Mouse (Mus musculus) kidney, postnatal 0 days (tissue): ENCODE measurements around the gene Dusp3. TPM values are rescaled to one million over a fixed set of nuclear protein-coding genes. Genes with fewer than 3 reads are reported as not detected.

Source experiments
- ATAC-seq: fragments of 200-750 bp; cut with Nextera tagmentation; replicated peaks from 2 replicates; pipeline ENCODE4 v1.8.0; 2017; ENCODE audit warnings: low read depth, moderate number of reproducible peaks, moderate TSS enrichment, moderate library complexity; ENCODE audit not compliant: low FRiP score
- DNase-seq: peaks from one replicate; pipeline ENCODE4 v3.0.0-alpha.2; 2016; ENCODE audit warnings: low spot score
- H3K27ac ChIP-seq: fragments of 300-500 bp; sonication (generic); 2 replicates; pipeline ENCODE4 v1.5.1; 2014; ENCODE audit warnings: mild to moderate bottlenecking
- H3K27me3 ChIP-seq: fragments of 300-500 bp; sonication (generic); 2 replicates; pipeline ENCODE4 v1.6.1; 2014; ENCODE audit warnings: low read length, mixed read lengths; ENCODE audit not compliant: insufficient read depth
- H3K36me3 ChIP-seq: fragments of 300-500 bp; sonication (generic); 2 replicates; pipeline ENCODE4 v1.6.1; 2014; ENCODE audit warnings: low read length, mixed read lengths; ENCODE audit not compliant: insufficient read depth
- H3K4me1 ChIP-seq: fragments of 300-500 bp; sonication (generic); replicated peaks from 2 replicates; pipeline ENCODE4 v1.6.1; 2014; ENCODE audit warnings: antibody characterized with exemption, low read length, mixed read lengths; ENCODE audit not compliant: insufficient read depth
- H3K4me2 ChIP-seq: fragments of 300-500 bp; sonication (generic); 2 replicates; pipeline ENCODE4 v1.6.1; 2014; ENCODE audit warnings: mild to moderate bottlenecking, low read length, moderate library complexity, mixed read lengths
- H3K4me3 ChIP-seq: fragments of 300-500 bp; sonication (generic); replicated peaks from 2 replicates; pipeline ENCODE4 v1.5.1; 2014; ENCODE audit warnings: low read depth, low read length
- H3K9ac ChIP-seq: fragments of 300-500 bp; sonication (generic); 2 replicates; pipeline ENCODE4 v1.6.1; 2014; ENCODE audit warnings: low read depth, low read length
- H3K9me3 ChIP-seq: fragments of 300-500 bp; sonication (generic); replicated peaks from 2 replicates; pipeline ENCODE4 v1.6.1; 2016; ENCODE audit warnings: low read length, inconsistent platforms, mixed read lengths
- CTCF ChIP-seq: IDR thresholded peaks from 2 replicates; pipeline ENCODE4 v1.5.1; 2016; ENCODE audit warnings: antibody characterized with exemption, low read depth, mild to moderate bottlenecking, moderate library complexity
- WGBS: fragments of 180-500 bp; shearing (Covaris S2); extraction: QIAGEN DNeasy Blood & Tissue Kit; methylation state at CpG from one replicate; pipeline ENCODE4 v1.1.7; 2014; 5-methylcytosine and 5-hydroxymethylcytosine counted together
- polyA plus RNA-seq: library from polyadenylated mRNA; unstranded; fragments of >200 nt; fragmentation: Nextera tagmentation; extraction: Ambion mirVana; gene quantifications from 2 replicates; pipeline ENCODE4 v1.2.1, GENCODE M21; 2015

Dusp3 gene
- polyA plus RNA-seq, 1 experiment from 2014 or later: 51.7 TPM

- TF ChIP-seq CTCF: no peak
- DNase-seq: no peak
- ATAC-seq: no peak
- H3K9me3 ChIP-seq: no peaks in the 10 kb centered on the region
- no peaks in the 10 kb centered on the region for H3K4me1 ChIP-seq
- no peaks in the 10 kb centered on the region for H3K36me3 ChIP-seq
- H3K4me2 ChIP-seq: no peak overlapping the region
- WGBS: 92% methylated on average over 8 of the region's 8 CpGs
- no peak overlapping the region for H3K27ac ChIP-seq
- H3K27me3 ChIP-seq: no peaks in the 10 kb centered on the region
- no peak overlapping the region for H3K4me3 ChIP-seq
- no peak overlapping the region for H3K9ac ChIP-seq
These were observed 21.6 kb upstream of the Dusp3 start for GRCm38 (mm10) chr11:102008372-102008771.

DNA sequence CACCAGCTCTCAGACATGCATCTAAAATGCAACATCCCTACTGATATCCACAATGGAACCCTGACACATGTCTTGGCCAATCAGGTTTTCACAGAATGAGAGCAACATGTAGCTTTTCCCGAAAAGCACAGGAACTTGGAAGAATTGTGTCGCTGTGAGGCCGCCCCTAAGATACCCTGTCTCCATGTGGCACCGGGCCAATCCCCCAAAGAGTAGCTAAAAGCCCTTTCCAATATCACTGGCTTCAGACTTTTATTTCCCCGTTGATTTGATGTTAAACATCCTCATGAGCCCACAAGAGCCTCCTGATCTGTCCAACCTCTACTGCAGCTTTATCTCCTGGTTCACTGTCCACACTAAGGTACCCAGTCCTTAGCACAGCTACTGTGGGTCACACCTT, 19.9 kb upstream of the Dusp3 start:
- H3K9ac ChIP-seq: no peak overlapping the region
- ATAC-seq: no peak
- no peak overlapping the region for H3K4me3 ChIP-seq
- 87% methylated on average over 5 of the region's 5 CpGs for WGBS
- no peaks in the 10 kb centered on the region for H3K36me3 ChIP-seq
- no peaks in the 10 kb centered on the region for H3K27me3 ChIP-seq
- TF ChIP-seq CTCF: no peak
- no peak overlapping the region for H3K4me2 ChIP-seq
- no peak for DNase-seq
- no peaks in the 10 kb centered on the region for H3K4me1 ChIP-seq
- no peak overlapping the region for H3K27ac ChIP-seq
- no peaks in the 10 kb centered on the region for H3K9me3 ChIP-seq

- DNase-seq (no peak), ATAC-seq (no peak)
- TF ChIP-seq CTCF: no peak
- Histone ChIP-seq H3K4me3 (no peak overlapping the region), H3K27me3 (no peaks in the 10 kb centered on the region), H3K36me3 (no peaks in the 10 kb centered on the region), H3K9ac (no peak overlapping the region), H3K9me3 (no peaks in the 10 kb centered on the region), H3K4me2 (no peak overlapping the region), H3K4me1 (no peaks in the 10 kb centered on the region), H3K27ac (no peak overlapping the region)
- 61% methylated on average over 9 of the region's 9 CpGs for WGBS
These were observed 19.5 kb upstream of the Dusp3 start for GRCm38 (mm10) chr11:102006271-102006670.

DNA sequence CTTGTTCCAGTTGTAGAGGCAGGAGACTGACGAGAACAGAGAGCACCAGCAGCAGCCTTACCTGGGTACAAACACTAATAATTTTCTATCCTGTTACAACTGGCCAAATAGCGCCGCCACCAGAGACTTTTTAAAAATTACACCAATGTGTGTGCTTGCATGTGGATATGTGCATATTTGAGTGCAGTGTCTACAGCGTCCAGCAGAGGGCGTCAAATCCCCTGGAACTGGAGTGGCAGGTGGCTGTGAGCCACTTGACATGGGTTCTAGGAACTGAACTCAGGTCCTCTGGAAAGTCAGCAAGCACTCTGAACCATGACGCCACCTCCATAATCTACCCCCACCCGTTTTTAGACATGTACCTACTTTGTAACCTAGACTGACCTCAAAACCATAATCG, 17.4 kb upstream of the Dusp3 start:
- WGBS: 95% methylated on average over 8 of the region's 8 CpGs
- H3K9ac ChIP-seq: no peak overlapping the region
- DNase-seq: no peak
- H3K4me1 ChIP-seq: no peaks in the 10 kb centered on the region
- ATAC-seq: no peak
- no peak overlapping the region for H3K27ac ChIP-seq
- no peaks in the 10 kb centered on the region for H3K27me3 ChIP-seq
- H3K4me3 ChIP-seq: no peak overlapping the region
- peak; percentile 60 for TF ChIP-seq CTCF
- no peak overlapping the region for H3K4me2 ChIP-seq
- H3K36me3 ChIP-seq: no peaks in the 10 kb centered on the region
- H3K9me3 ChIP-seq: no peaks in the 10 kb centered on the region

- H3K27me3 ChIP-seq: no peaks in the 10 kb centered on the region
- H3K4me1 ChIP-seq: no peaks in the 10 kb centered on the region
- no peaks in the 10 kb centered on the region for H3K36me3 ChIP-seq
- H3K4me3 ChIP-seq: no peak overlapping the region
- ATAC-seq (no peak), DNase-seq (no peak)
- H3K27ac ChIP-seq: no peak overlapping the region
- H3K9ac ChIP-seq: no peak overlapping the region
- TF ChIP-seq CTCF: no peak
- no peaks in the 10 kb centered on the region for H3K9me3 ChIP-seq
- no peak overlapping the region for H3K4me2 ChIP-seq
- WGBS: 53% methylated on average over 4 of the region's 4 CpGs
These were observed 12.7 kb upstream of the Dusp3 start for GRCm38 (mm10) chr11:101999466-101999865.

DNA sequence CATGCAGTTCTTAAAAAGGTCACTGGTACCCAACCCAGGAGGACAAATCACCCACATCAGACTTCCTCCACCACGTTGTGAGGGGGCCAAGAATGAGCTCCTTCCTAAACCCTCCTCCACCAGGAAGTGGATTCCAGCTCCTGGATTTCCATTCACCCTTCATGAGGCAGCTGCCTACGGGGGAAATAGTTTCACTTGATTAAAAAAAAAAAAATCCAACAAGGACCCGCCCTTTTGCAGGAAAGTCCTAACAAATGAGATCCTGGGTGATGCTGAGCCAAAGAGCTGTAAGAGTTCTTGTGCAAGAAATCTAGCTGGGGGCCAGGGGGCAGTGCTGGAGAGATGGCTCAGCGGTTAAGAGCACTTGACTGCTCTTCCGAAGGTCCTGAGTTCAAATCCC, 11.4 kb upstream of the Dusp3 start:
- 32% methylated on average over 5 of the region's 5 CpGs for WGBS
- Histone ChIP-seq H3K4me3 (no peak overlapping the region), H3K27ac (no peak overlapping the region), H3K9ac (no peak overlapping the region), H3K9me3 (no peaks in the 10 kb centered on the region), H3K27me3 (no peaks in the 10 kb centered on the region), H3K36me3 (no peaks in the 10 kb centered on the region), H3K4me2 (no peak overlapping the region), H3K4me1 (no peaks in the 10 kb centered on the region)
- ATAC-seq: no peak
- peak; percentile 52 for DNase-seq
- TF ChIP-seq CTCF: no peak

DNA sequence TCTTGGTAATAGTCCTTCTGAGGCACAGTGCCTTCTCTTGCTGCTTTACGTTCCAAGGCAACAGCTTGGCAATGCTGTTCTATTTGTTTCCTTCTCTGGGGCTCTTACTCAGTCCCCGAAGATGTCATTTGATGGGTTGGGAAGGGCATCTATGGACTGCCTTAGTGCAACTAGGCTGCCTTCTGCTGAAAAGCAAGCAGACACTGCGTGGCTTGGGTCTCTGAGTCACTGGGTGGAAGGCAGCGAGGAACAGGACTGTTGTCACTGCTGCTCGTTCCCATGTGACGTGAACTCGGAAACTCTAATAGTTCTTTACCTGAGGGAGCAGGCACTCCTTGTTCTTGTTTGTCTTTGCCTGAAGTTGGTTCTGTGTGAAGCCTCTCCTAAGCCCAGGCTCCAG, 9.1 kb upstream of the Dusp3 start:
- Histone ChIP-seq H3K4me3 (no peak overlapping the region), H3K4me1 (no peaks in the 10 kb centered on the region), H3K9ac (no peak overlapping the region), H3K4me2 (no peak overlapping the region), H3K9me3 (no peaks in the 10 kb centered on the region), H3K27me3 (no peaks in the 10 kb centered on the region), H3K27ac (no peak overlapping the region), H3K36me3 (no peaks in the 10 kb centered on the region)
- ATAC-seq: no peak
- DNase-seq: no peak
- TF ChIP-seq CTCF: no peak
- WGBS: 93% methylated on average over 7 of the region's 7 CpGs
